Mouse (Mus musculus): ENCODE data around the gene Robo2.

The Robo2 gene

GRCm38 (mm10) chr16:73939423-73940210 is 472.0 kb downstream of the Robo2 start:
- no peak for DNase-seq (ENCODE audit: inconsistent ontology term)

- no peak for DNase-seq (ENCODE audit: inconsistent ontology term)
Measured at GRCm38 (mm10) chr16:73930323-73930722, 481.3 kb downstream of the Robo2 start.

GRCm38 (mm10) chr16:73927481-73927880 is 484.1 kb downstream of the Robo2 start:
- no peak for DNase-seq (ENCODE audit: inconsistent ontology term)

GRCm38 (mm10) chr16:73915425-73915824 is 496.2 kb downstream of the Robo2 start:
- DNase-seq (ENCODE audit: inconsistent ontology term): no peak

- DNase-seq (ENCODE audit: inconsistent ontology term): no peak
Measured at GRCm38 (mm10) chr16:73914936-73915335, 496.7 kb downstream of the Robo2 start.

GRCm38 (mm10) chr16:73908504-73908903 is 503.1 kb downstream of the Robo2 start:
- DNase-seq (ENCODE audit: inconsistent ontology term): no peak

- no peak for DNase-seq (ENCODE audit: inconsistent ontology term)
Measured at GRCm38 (mm10) chr16:73896856-73897255, 514.8 kb downstream of the Robo2 start.

GRCm38 (mm10) chr16:73881911-73882310 is 529.7 kb downstream of the Robo2 start:
- DNase-seq (ENCODE audit: inconsistent ontology term): no peak

- peak; percentile 84 for DNase-seq (ENCODE audit: inconsistent ontology term)
Measured at GRCm38 (mm10) chr16:73877973-73878372, 533.7 kb downstream of the Robo2 start.

- DNase-seq (ENCODE audit: inconsistent ontology term): peak; percentile 32
Measured at GRCm38 (mm10) chr16:73874991-73875390, 536.6 kb downstream of the Robo2 start.

- DNase-seq (ENCODE audit: inconsistent ontology term): no peak
Measured at GRCm38 (mm10) chr16:73873828-73874558, 537.6 kb downstream of the Robo2 start.

- peak; percentile 86 for DNase-seq (ENCODE audit: inconsistent ontology term)
Measured at GRCm38 (mm10) chr16:73870296-73870695, 541.3 kb downstream of the Robo2 start.

- no peak for DNase-seq (ENCODE audit: inconsistent ontology term)
Measured at GRCm38 (mm10) chr16:73869527-73870212, 542.0 kb downstream of the Robo2 start.

GRCm38 (mm10) chr16:73864625-73865024 is 547.0 kb downstream of the Robo2 start:
- DNase-seq (ENCODE audit: inconsistent ontology term): no peak

GRCm38 (mm10) chr16:73863748-73864147 is 547.9 kb downstream of the Robo2 start:
- DNase-seq (ENCODE audit: inconsistent ontology term): no peak

- DNase-seq (ENCODE audit: inconsistent ontology term): no peak
Measured at GRCm38 (mm10) chr16:73858717-73859116, 552.9 kb downstream of the Robo2 start.

- no peak for DNase-seq (ENCODE audit: inconsistent ontology term)
Measured at GRCm38 (mm10) chr16:73855821-73856220, 555.8 kb downstream of the Robo2 start.

Data from Muller cell, postnatal 12 days (primary cell).